Mouse (Mus musculus): ENCODE measurements around the gene Gm14406.

GRCm38 (mm10) chr2:177523061-177523460, 54.9 kb downstream of the Gm14406 start:
- TF ChIP-seq POLR2A (IDR thresholded peaks at IDR 0.05; ENCODE audit: insufficient read length, low read depth) (no peak), USF1 (IDR thresholded peaks at IDR 0.05; ENCODE audit: low read depth) (no peak), MAX (IDR thresholded peaks at IDR 0.05; ENCODE audit: low read depth) (no peak), POLR2AphosphoS2 (IDR thresholded peaks at IDR 0.05; ENCODE audit: insufficient read length, low read depth) (no peak), E2F4 (IDR thresholded peaks at IDR 0.05; ENCODE audit: insufficient read depth) (no peak), CEBPB (IDR thresholded peaks at IDR 0.05; ENCODE audit: insufficient read depth, poor library complexity, severe bottlenecking) (no peak), MYOD1 (IDR thresholded peaks at IDR 0.05; ENCODE audit: control insufficient read depth in 1 of 3, insufficient read length in 2 of 3, low read depth in 2 of 3) (no peak), TCF12 (IDR thresholded peaks at IDR 0.05; ENCODE audit: insufficient read depth, poor library complexity, severe bottlenecking) (no peak), SRF (IDR thresholded peaks at IDR 0.05; ENCODE audit: control insufficient read depth, insufficient read length, low read depth) (no peak), TCF3 (IDR thresholded peaks at IDR 0.05; ENCODE audit: insufficient read length, low read depth) (no peak), MYOG (IDR thresholded peaks at IDR 0.05; ENCODE audit: control insufficient read depth in 1 of 3, insufficient read depth in 1 of 3, insufficient read length in 2 of 3, low read depth in 2 of 3) (no peak)

Data from myocyte (in vitro differentiated cells).